Mouse (Mus musculus): ENCODE results near the gene Gtpbp1.

DNA sequence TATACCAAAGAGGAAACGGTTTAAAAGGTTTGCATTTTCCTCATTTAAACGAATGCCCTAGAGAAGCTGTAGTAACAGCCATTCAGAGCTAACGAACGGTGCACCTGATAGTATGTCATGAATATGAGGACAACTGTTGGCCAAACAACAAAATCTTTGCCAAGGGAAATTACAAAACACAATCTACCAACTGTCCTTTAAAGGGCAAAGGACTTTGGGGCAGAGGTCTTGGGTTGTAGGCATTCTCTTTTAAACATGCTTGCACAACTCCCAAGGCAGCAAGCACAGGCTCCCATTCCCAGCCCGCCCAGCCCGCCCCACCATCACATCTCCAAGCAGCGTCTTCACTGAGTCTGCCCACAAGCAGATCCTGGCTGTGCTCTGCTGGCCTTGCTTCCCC lies 40.9 kb downstream of the Gtpbp1 start:
- TF ChIP-seq POLR2A (IDR thresholded peaks at IDR 0.05; ENCODE audit: low read depth, low read length), result no peak
- no peak for TF ChIP-seq CTCF (IDR thresholded peaks at IDR 0.05; ENCODE audit: extremely low read depth, insufficient read length, insufficient replicate concordance, low read depth, low read length)

Data from small intestine, adult 2 months (tissue).